Mouse (Mus musculus) bone marrow, adult 2 months (tissue): Measurements from ENCODE around the gene Adcyap1. TPM values are rescaled to one million over a fixed set of nuclear protein-coding genes. Genes with fewer than 3 reads are reported as not detected.

Experiments used
- H3K27ac ChIP-seq: fragments of 200-500 bp; 2 replicates; pipeline ENCODE4 v1.5.1; 2012; ENCODE audit warnings: low read depth, mild to moderate bottlenecking, control low read depth, inconsistent platforms, low read length; ENCODE audit not compliant: control insufficient read depth, poor library complexity, insufficient read depth
- H3K4me1 ChIP-seq: fragments of 200-500 bp; 2 replicates; pipeline ENCODE4 v1.6.1; 2011; ENCODE audit warnings: low read length; ENCODE audit not compliant: control insufficient read depth, insufficient read depth
- H3K4me3 ChIP-seq: fragments of 200-500 bp; replicated peaks from 2 replicates; pipeline ENCODE3; 2011; ENCODE audit warnings: mild to moderate bottlenecking, low read depth, low read length, control low read depth; ENCODE audit not compliant: control insufficient read depth
- CTCF ChIP-seq: fragments of 200-500 bp; IDR thresholded peaks from 2 replicates; pipeline ENCODE4 v1.5.1; 2011; ENCODE audit warnings: low read length, control low read depth; ENCODE audit not compliant: control insufficient read depth, insufficient read depth
- POLR2A ChIP-seq: fragments of 200-500 bp; IDR thresholded peaks from 2 replicates; pipeline ENCODE4 v1.6.1; 2011; ENCODE audit warnings: low read depth, mild to moderate bottlenecking, control low read depth, low read length, borderline replicate concordance; ENCODE audit not compliant: control insufficient read depth
- WGBS: fragments of 180-500 bp; shearing (Covaris S2); methylation state at CpG from one replicate; pipeline ENCODE4 v1.1.7; 2018; 5-methylcytosine and 5-hydroxymethylcytosine counted together
- polyA plus RNA-seq: library from polyadenylated mRNA; stranded (reverse); fragments of >200 nt; gene quantifications from 2 replicates; pipeline ENCODE4 v1.2.4, GENCODE M21; 2011; ENCODE audit warnings: low replicate concordance; ENCODE audit not compliant: missing spikeins, insufficient read depth, insufficient read length

The Adcyap1 gene
- polyA plus RNA-seq, 1 experiment = not detected

- no peak for TF ChIP-seq CTCF
- TF ChIP-seq POLR2A = no peak
- WGBS = 5% methylated on average over 16 of the region's 16 CpGs
- no peak overlapping the region for H3K27ac ChIP-seq
- no peaks in the 10 kb centered on the region; the same call in 1 of the 2 replicates for H3K4me1 ChIP-seq
- H3K4me3 ChIP-seq = no peak overlapping the region
Observed at GRCm38 (mm10) chr17:93201265-93201925, 2.6 kb downstream of the Adcyap1 start.

GRCm38 (mm10) chr17:93202165-93203075 lies 3.6 kb downstream of the Adcyap1 start:
- WGBS = 2% methylated on average over 44 of the region's 44 CpGs

GRCm38 (mm10) chr17:93203076-93204031 lies 4.5 kb downstream of the Adcyap1 start:
- TF ChIP-seq CTCF = no peak
- no peak for TF ChIP-seq POLR2A
- WGBS = 4% methylated on average over 34 of the region's 34 CpGs
- Histone ChIP-seq H3K27ac (no peak overlapping the region), H3K4me1 (no peaks in the 10 kb centered on the region; the same call in 1 of the 2 replicates), H3K4me3 (no peak overlapping the region)

More at GRCm38 (mm10) chr17:93202165-93203075, 3.6 kb downstream of the Adcyap1 start:
- no peaks in the 10 kb centered on the region; the same call in 1 of the 2 replicates for H3K4me1 ChIP-seq
- no peak for TF ChIP-seq CTCF
- no peak for TF ChIP-seq POLR2A
- no peak overlapping the region for H3K4me3 ChIP-seq
- no peak overlapping the region for H3K27ac ChIP-seq

GRCm38 (mm10) chr17:93217785-93218184 lies 19.0 kb downstream of the Adcyap1 start:
- TF ChIP-seq CTCF = no peak
- no peak for TF ChIP-seq POLR2A
- no peak overlapping the region for H3K27ac ChIP-seq

GRCm38 (mm10) chr17:93218640-93219039 lies 19.8 kb downstream of the Adcyap1 start:
- no peaks in the 10 kb centered on the region for H3K4me1 ChIP-seq
- 53% methylated on average over 2 of the region's 2 CpGs for WGBS
- H3K4me3 ChIP-seq = no peak overlapping the region
- H3K27ac ChIP-seq = no peak overlapping the region
- TF ChIP-seq CTCF = no peak
- TF ChIP-seq POLR2A = no peak

More at GRCm38 (mm10) chr17:93217785-93218184, 19.0 kb downstream of the Adcyap1 start:
- no peaks in the 10 kb centered on the region for H3K4me1 ChIP-seq
- WGBS = 77% methylated on average over 6 of the region's 6 CpGs
- no peak overlapping the region for H3K4me3 ChIP-seq

GRCm38 (mm10) chr17:93237355-93237754 lies 38.5 kb downstream of the Adcyap1 start:
- no peak for TF ChIP-seq POLR2A
- TF ChIP-seq CTCF = no peak
- H3K27ac ChIP-seq = no peak overlapping the region
- no peak overlapping the region for H3K4me3 ChIP-seq
- H3K4me1 ChIP-seq = no peaks in the 10 kb centered on the region
